Comparison of ENCODE assay signal across 9 mouse cellular contexts in the genomic region with DNA sequence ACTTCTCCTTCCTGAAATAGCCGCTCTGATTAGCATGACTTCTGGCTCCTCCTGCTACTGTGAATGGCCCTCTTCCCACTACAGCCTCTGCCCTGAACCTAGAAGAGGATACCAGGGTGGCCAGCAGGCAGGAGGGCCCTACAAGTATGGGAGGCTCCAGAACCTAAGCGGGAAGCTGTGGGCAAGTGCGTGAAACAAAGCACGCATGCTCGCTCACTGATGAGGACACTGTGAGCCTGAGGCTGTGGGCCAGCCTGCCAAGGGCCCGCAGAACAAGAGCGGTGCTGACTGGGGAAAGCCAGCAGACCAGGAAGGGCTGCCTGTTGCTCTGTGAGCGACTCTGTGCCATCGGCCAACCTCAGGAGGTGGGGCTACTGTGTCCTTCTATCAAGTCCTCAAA.
DNase-seq lines count a peak whose midpoint lies in the region; ATAC-seq lines count a peak whose summit lies in the region.
"Had no signal": no experiment of that assay in that cellular context is flagged by ENCODE, and none has a peak within 500 bp of the region (broad histone marks: within the 10 kb centered on the region; RNA-seq: fewer than 3 reads in every experiment).

No protein-coding gene starts in this region.

- peaks cover 20% of the 10 kb centered on the region; the same call in 1 of the 2 replicates for H3K4me1 ChIP-seq in lung, embryonic 15.5 days

- H3K27me3 ChIP-seq in lung, embryonic 15.5 days, result no peaks in the 10 kb centered on the region

- DNase-seq in cerebellum, adult 18-20 months, result peak; percentile 6 to 15
- DNase-seq in cerebellum, adult 9-10 months, result no peak
- DNase-seq in lung, postnatal 14 days, result no peak
- DNase-seq in kidney, adult 11 months, result peak; percentile 83
- no peak for DNase-seq in spleen, adult 12 weeks (ENCODE audit: low spot score)
- DNase-seq: gastrocnemius, adult 2 months had no signal

- H3K9me3 ChIP-seq in lung, embryonic 15.5 days, result no peaks in the 10 kb centered on the region

- no peak overlapping the region for H3K9ac ChIP-seq in lung, embryonic 15.5 days

- H3K36me3 ChIP-seq in lung, embryonic 15.5 days, result no peaks in the 10 kb centered on the region

- H3K27ac ChIP-seq in lung, embryonic 15.5 days, result 0 out of 2 replicates have a peak overlapping the region, but pooled peaks have one; percentile 19
- H3K27ac ChIP-seq: gastrocnemius, adult 2 months had no signal

- no peak for ATAC-seq in lung, embryonic 15.5 days (ENCODE audit: borderline replicate concordance, extremely low read depth, low FRiP score, low TSS enrichment)
- 0 out of 2 replicates have a peak, but pooled peaks have one; percentile 13 for ATAC-seq in neutrophil, adult 5-6 weeks (ENCODE audit: extremely low read depth, insufficient number of reproducible peaks, low FRiP score, poor library complexity, severe bottlenecking)
- ATAC-seq in CD4-positive, CD25-positive, alpha-beta regulatory T cell, adult 4 months, result no peak

- no peak overlapping the region for H3K4me2 ChIP-seq in lung, embryonic 15.5 days

- WGBS in lung, embryonic 15.5 days, result 74% methylated on average over 9 of the region's 9 CpGs

- H3K4me3 ChIP-seq in lung, embryonic 15.5 days, result no peak overlapping the region
- H3K4me3 ChIP-seq: gastrocnemius, adult 2 months had no signal

Comparison
In these comparisons a context has a peak if more than half of its experiments do, and no peak if none do; other contexts are left out.
1. DNase-seq: peak in cerebellum, adult 18-20 months (2 of 2) and kidney, adult 11 months (single experiment); none in cerebellum, adult 9-10 months (single experiment), lung, postnatal 14 days (single experiment) and spleen, adult 12 weeks (single experiment).